Mouse (Mus musculus) heart, embryonic 16.5 days (tissue): Measurements from ENCODE around the gene Kat14. TPM values are rescaled to one million over a fixed set of nuclear protein-coding genes. Genes with fewer than 3 reads are reported as not detected.

Experiments
- ATAC-seq: fragments of 200-750 bp; cut with Nextera tagmentation; replicated peaks from 2 replicates; pipeline ENCODE4 v1.8.0; 2017; ENCODE audit warnings: moderate number of reproducible peaks; ENCODE audit not compliant: insufficient read depth, low FRiP score; ENCODE audit errors: extremely low read depth
- H3K27ac ChIP-seq: fragments of 300-500 bp; sonication (generic); 2 replicates; pipeline ENCODE4 v1.5.1; 2014; ENCODE audit warnings: mild to moderate bottlenecking, low read length, control low read depth, moderate library complexity
- H3K27me3 ChIP-seq: fragments of 300-500 bp; sonication (generic); 2 replicates; pipeline ENCODE4 v1.6.1; 2014; ENCODE audit warnings: low read length, mixed read lengths; ENCODE audit not compliant: control insufficient read depth, insufficient read depth
- H3K36me3 ChIP-seq: fragments of 300-500 bp; sonication (generic); 2 replicates; pipeline ENCODE4 v1.6.1; 2014; ENCODE audit not compliant: control insufficient read depth, insufficient read depth
- H3K4me1 ChIP-seq: fragments of 300-500 bp; sonication (generic); 2 replicates; pipeline ENCODE4 v1.6.1; 2014; ENCODE audit warnings: low read length, mixed read lengths; ENCODE audit not compliant: control insufficient read depth, insufficient read depth
- H3K4me2 ChIP-seq: fragments of 300-500 bp; sonication (generic); 2 replicates; pipeline ENCODE4 v1.6.1; 2014; ENCODE audit warnings: low read depth, mild to moderate bottlenecking, control low read depth, low read length
- H3K4me3 ChIP-seq: fragments of 300-500 bp; sonication (generic); 2 replicates; pipeline ENCODE4 v1.5.1; 2014; ENCODE audit warnings: mild to moderate bottlenecking, control low read depth, low read length
- H3K9ac ChIP-seq: fragments of 300-500 bp; sonication (generic); 2 replicates; pipeline ENCODE4 v1.6.1; 2014; ENCODE audit warnings: low read length, control low read depth
- H3K9me3 ChIP-seq: fragments of 300-500 bp; sonication (generic); replicated peaks from 2 replicates; pipeline ENCODE4 v1.6.1; 2016; ENCODE audit warnings: low read length; ENCODE audit not compliant: control insufficient read depth
- WGBS: fragments of 180-500 bp; shearing (Covaris S2); extraction: QIAGEN DNeasy Blood & Tissue Kit; methylation state at CpG from one replicate; pipeline ENCODE4 v1.1.7; 2014; 5-methylcytosine and 5-hydroxymethylcytosine counted together
- polyA plus RNA-seq: library from polyadenylated mRNA; unstranded; fragments of >200 nt; fragmentation: Nextera tagmentation; extraction: Ambion mirVana; gene quantifications from 2 replicates; pipeline ENCODE4 v1.2.1, GENCODE M21; 2015

Kat14 gene
- polyA plus RNA-seq, 1 experiment from 2014 or later, result 28.0 TPM

GRCm38 (mm10) chr2:144428659-144429058 lies 59.9 kb downstream of the Kat14 start:
- Histone ChIP-seq H3K27ac (no peak overlapping the region), H3K27me3 (no peaks in the 10 kb centered on the region), H3K4me1 (no peaks in the 10 kb centered on the region), H3K9ac (no peak overlapping the region), H3K36me3 (no peaks in the 10 kb centered on the region), H3K4me3 (no peak overlapping the region), H3K9me3 (no peaks in the 10 kb centered on the region), H3K4me2 (no peak overlapping the region)
- 77% methylated on average over 8 of the region's 8 CpGs for WGBS
- no peak for ATAC-seq

- H3K4me3 ChIP-seq, result no peak overlapping the region
- no peak for ATAC-seq
- 73% methylated on average over 7 of the region's 7 CpGs for whole genome bisulfite sequencing
- no peaks in the 10 kb centered on the region for H3K27me3 ChIP-seq
- H3K9ac ChIP-seq, result no peak overlapping the region
- no peak overlapping the region for H3K4me2 ChIP-seq
- no peaks in the 10 kb centered on the region for H3K9me3 ChIP-seq
- no peaks in the 10 kb centered on the region for H3K36me3 ChIP-seq
- no peaks in the 10 kb centered on the region for H3K4me1 ChIP-seq
- no peak overlapping the region for H3K27ac ChIP-seq
Measured at GRCm38 (mm10) chr2:144429171-144429570, 60.4 kb downstream of the Kat14 start.

GRCm38 (mm10) chr2:144431286-144431825 lies 62.6 kb downstream of the Kat14 start:
- ATAC-seq, result no peak
- 73% methylated on average over 5 of the region's 5 CpGs for WGBS
- H3K4me1 ChIP-seq, result no peaks in the 10 kb centered on the region
- no peak overlapping the region for H3K4me2 ChIP-seq
- no peaks in the 10 kb centered on the region for H3K27me3 ChIP-seq
- H3K27ac ChIP-seq, result no peak overlapping the region
- no peaks in the 10 kb centered on the region for H3K9me3 ChIP-seq
- no peaks in the 10 kb centered on the region for H3K36me3 ChIP-seq
- H3K4me3 ChIP-seq, result no peak overlapping the region
- H3K9ac ChIP-seq, result no peak overlapping the region

- Histone ChIP-seq H3K4me2 (no peak overlapping the region), H3K4me3 (no peak overlapping the region), H3K27me3 (no peaks in the 10 kb centered on the region), H3K4me1 (no peaks in the 10 kb centered on the region), H3K36me3 (no peaks in the 10 kb centered on the region), H3K27ac (no peak overlapping the region), H3K9ac (no peak overlapping the region), H3K9me3 (no peaks in the 10 kb centered on the region)
- WGBS, result 82% methylated on average over 10 of the region's 10 CpGs
- no peak for ATAC-seq
Measured at GRCm38 (mm10) chr2:144435679-144436078, 66.9 kb downstream of the Kat14 start.

GRCm38 (mm10) chr2:144438424-144438823 lies 69.6 kb downstream of the Kat14 start:
- H3K4me1 ChIP-seq, result no peaks in the 10 kb centered on the region
- no peaks in the 10 kb centered on the region for H3K9me3 ChIP-seq
- WGBS, result 58% methylated on average over 4 of the region's 4 CpGs
- no peak for ATAC-seq
- H3K4me2 ChIP-seq, result no peak overlapping the region
- H3K36me3 ChIP-seq, result no peaks in the 10 kb centered on the region
- H3K9ac ChIP-seq, result no peak overlapping the region
- no peaks in the 10 kb centered on the region for H3K27me3 ChIP-seq
- no peak overlapping the region for H3K27ac ChIP-seq
- H3K4me3 ChIP-seq, result no peak overlapping the region

- 63% methylated on average over 3 of the region's 3 CpGs for WGBS
Measured at GRCm38 (mm10) chr2:144439191-144439700, 70.5 kb downstream of the Kat14 start.

GRCm38 (mm10) chr2:144441386-144441915 lies 72.7 kb downstream of the Kat14 start:
- Histone ChIP-seq H3K36me3 (no peaks in the 10 kb centered on the region), H3K27me3 (no peaks in the 10 kb centered on the region), H3K4me3 (no peak overlapping the region), H3K27ac (no peak overlapping the region), H3K9ac (no peak overlapping the region), H3K4me2 (no peak overlapping the region), H3K4me1 (no peaks in the 10 kb centered on the region), H3K9me3 (no peaks in the 10 kb centered on the region)
- WGBS, result 66% methylated on average over 11 of the region's 11 CpGs
- 0 out of 2 replicates have a peak, but pooled peaks have one; percentile 32 for ATAC-seq

More at GRCm38 (mm10) chr2:144439191-144439700, 70.5 kb downstream of the Kat14 start:
- no peaks in the 10 kb centered on the region for H3K4me1 ChIP-seq
- H3K9me3 ChIP-seq, result no peaks in the 10 kb centered on the region
- ATAC-seq, result no peak
- H3K36me3 ChIP-seq, result no peaks in the 10 kb centered on the region
- H3K4me2 ChIP-seq, result no peak overlapping the region
- H3K4me3 ChIP-seq, result no peak overlapping the region
- H3K27me3 ChIP-seq, result no peaks in the 10 kb centered on the region
- no peak overlapping the region for H3K27ac ChIP-seq
- H3K9ac ChIP-seq, result no peak overlapping the region

- no peaks in the 10 kb centered on the region for H3K9me3 ChIP-seq
- no peak overlapping the region for H3K4me3 ChIP-seq
- no peaks in the 10 kb centered on the region for H3K4me1 ChIP-seq
- no peak overlapping the region for H3K27ac ChIP-seq
- no peak overlapping the region for H3K9ac ChIP-seq
- no peak overlapping the region for H3K4me2 ChIP-seq
- H3K27me3 ChIP-seq, result no peaks in the 10 kb centered on the region
- ATAC-seq, result no peak
- 76% methylated on average over 7 of the region's 7 CpGs for WGBS
- H3K36me3 ChIP-seq, result no peaks in the 10 kb centered on the region
Measured at GRCm38 (mm10) chr2:144446360-144446999, 77.7 kb downstream of the Kat14 start.

GRCm38 (mm10) chr2:144450378-144450777 lies 81.6 kb downstream of the Kat14 start:
- Histone ChIP-seq H3K9ac (no peak overlapping the region), H3K4me1 (no peaks in the 10 kb centered on the region)
- no peak for ATAC-seq

More at GRCm38 (mm10) chr2:144450378-144450777, 81.6 kb downstream of the Kat14 start:
- Histone ChIP-seq H3K36me3 (no peaks in the 10 kb centered on the region), H3K4me2 (no peak overlapping the region), H3K4me3 (no peak overlapping the region), H3K27ac (no peak overlapping the region), H3K27me3 (0 out of 2 replicates have a peak, but pooled peaks cover 6% of the 10 kb centered on the region), H3K9me3 (no peaks in the 10 kb centered on the region)
- 63% methylated on average over 2 of the region's 2 CpGs for WGBS
